Mouse (Mus musculus): ENCODE data around the gene Sema6d. TPM values are rescaled to one million over a fixed set of nuclear protein-coding genes. Genes with fewer than 3 reads are reported as not detected.

The Sema6d gene
- total and polyA plus RNA-seq, 2 experiments from 2014 or later: 22.6 to 64.8 TPM

- no peak for ATAC-seq (ENCODE audit: low FRiP score)
- TF ChIP-seq CTCF (IDR thresholded peaks at IDR 0.05): no peak
- Histone ChIP-seq H3K4me3 (ENCODE audit: low read depth, low read length) (no peak overlapping the region), H3K9ac (replicated peaks; ENCODE audit: low read length, poor library complexity, severe bottlenecking) (no peak overlapping the region), H3K4me2 (ENCODE audit: low read depth, low read length, poor library complexity, severe bottlenecking) (no peak overlapping the region), H3K4me1 (ENCODE audit: insufficient read depth, low read length) (no peaks in the 10 kb centered on the region), H3K27me3 (ENCODE audit: insufficient read depth, low read length) (no peaks in the 10 kb centered on the region), H3K36me3 (ENCODE audit: insufficient read depth, low read length) (no peaks in the 10 kb centered on the region), H3K27ac (ENCODE audit: low read depth, low read length) (no peak overlapping the region), H3K9me3 (ENCODE audit: low read length) (no peaks in the 10 kb centered on the region)
- no peak for DNase-seq (ENCODE audit: low spot score)
- whole genome bisulfite sequencing: 92% methylated on average over 3 of the region's 3 CpGs
These were observed 443.1 kb downstream of the Sema6d start for GRCm38 (mm10) chr2:124532906-124533305.

GRCm38 (mm10) chr2:124533602-124534001, 443.8 kb downstream of the Sema6d start:
- Histone ChIP-seq H3K4me2 (ENCODE audit: low read depth, low read length, poor library complexity, severe bottlenecking) (no peak overlapping the region), H3K4me3 (ENCODE audit: low read depth, low read length) (no peak overlapping the region), H3K36me3 (ENCODE audit: insufficient read depth, low read length) (no peaks in the 10 kb centered on the region), H3K4me1 (ENCODE audit: insufficient read depth, low read length) (no peaks in the 10 kb centered on the region), H3K9ac (replicated peaks; ENCODE audit: low read length, poor library complexity, severe bottlenecking) (no peak overlapping the region), H3K27me3 (ENCODE audit: insufficient read depth, low read length) (no peaks in the 10 kb centered on the region), H3K9me3 (ENCODE audit: low read length) (no peaks in the 10 kb centered on the region), H3K27ac (ENCODE audit: low read depth, low read length) (no peak overlapping the region)
- DNase-seq (ENCODE audit: low spot score): no peak
- 88% methylated on average over 6 of the region's 6 CpGs for WGBS
- no peak for ATAC-seq (ENCODE audit: low FRiP score)
- no peak for TF ChIP-seq CTCF (IDR thresholded peaks at IDR 0.05)

GRCm38 (mm10) chr2:124550315-124550714, 460.5 kb downstream of the Sema6d start:
- no peaks in the 10 kb centered on the region for H3K4me1 ChIP-seq (ENCODE audit: insufficient read depth, low read length)
- H3K9me3 ChIP-seq (ENCODE audit: low read length): no peaks in the 10 kb centered on the region
- WGBS: 36% methylated on average over 3 of the region's 3 CpGs
- DNase-seq (ENCODE audit: low spot score) (peak; percentile 52), ATAC-seq (ENCODE audit: low FRiP score) (no peak)
- no peak overlapping the region for H3K9ac ChIP-seq (replicated peaks; ENCODE audit: low read length, poor library complexity, severe bottlenecking)
- H3K4me3 ChIP-seq (ENCODE audit: low read depth, low read length): no peak overlapping the region
- H3K36me3 ChIP-seq (ENCODE audit: insufficient read depth, low read length): no peaks in the 10 kb centered on the region
- no peak overlapping the region for H3K4me2 ChIP-seq (ENCODE audit: low read depth, low read length, poor library complexity, severe bottlenecking)
- no peak for TF ChIP-seq CTCF (IDR thresholded peaks at IDR 0.05)
- no peaks in the 10 kb centered on the region for H3K27me3 ChIP-seq (ENCODE audit: insufficient read depth, low read length)
- no peak overlapping the region; the same call in 1 of the 2 replicates for H3K27ac ChIP-seq (ENCODE audit: low read depth, low read length)

DNA sequence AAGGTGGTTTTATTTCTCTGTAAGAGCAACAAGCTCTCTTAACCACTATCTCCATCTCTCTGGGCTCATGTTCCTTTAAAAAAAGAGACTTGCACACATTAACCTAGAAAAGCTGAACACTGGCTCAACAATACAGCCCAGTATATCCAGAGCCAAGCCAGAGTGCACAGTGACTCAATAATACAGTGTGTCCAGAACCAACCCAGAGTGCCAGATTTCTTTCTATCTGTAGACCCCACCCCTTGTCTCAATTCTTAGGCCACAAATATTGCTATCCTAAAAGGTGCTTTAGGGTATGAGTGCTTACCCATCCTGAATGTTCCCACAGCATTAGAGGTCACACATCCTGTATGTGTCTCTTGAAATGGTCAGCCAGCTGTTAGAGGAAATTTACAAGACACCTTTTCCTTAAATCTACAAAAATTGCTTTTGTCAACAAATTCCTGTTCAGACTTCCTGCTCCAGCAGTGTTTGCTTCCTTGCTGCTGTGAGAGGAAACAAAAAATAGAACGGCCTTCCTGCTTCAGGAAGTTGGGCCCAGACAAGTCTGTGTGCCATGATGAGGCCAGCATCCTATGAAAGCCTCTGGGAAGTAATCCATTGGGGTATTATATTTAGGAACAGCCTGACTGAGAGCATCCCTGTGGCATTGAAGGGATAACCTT, 465.1 kb downstream of the Sema6d start:
- no peak overlapping the region for H3K9ac ChIP-seq (replicated peaks; ENCODE audit: low read length, poor library complexity, severe bottlenecking)
- H3K27ac ChIP-seq (ENCODE audit: low read depth, low read length): peak overlapping the region; percentile 26; the same call in 1 of the 2 replicates
- H3K9me3 ChIP-seq (ENCODE audit: low read length): no peaks in the 10 kb centered on the region
- 59% methylated on average over 1 of the region's 1 CpGs for WGBS
- no peaks in the 10 kb centered on the region for H3K27me3 ChIP-seq (ENCODE audit: insufficient read depth, low read length)
- DNase-seq (ENCODE audit: low spot score) (no peak), ATAC-seq (ENCODE audit: low FRiP score) (no peak)
- H3K4me2 ChIP-seq (ENCODE audit: low read depth, low read length, poor library complexity, severe bottlenecking): no peak overlapping the region
- no peaks in the 10 kb centered on the region for H3K36me3 ChIP-seq (ENCODE audit: insufficient read depth, low read length)
- no peak overlapping the region for H3K4me3 ChIP-seq (ENCODE audit: low read depth, low read length)
- no peaks in the 10 kb centered on the region for H3K4me1 ChIP-seq (ENCODE audit: insufficient read depth, low read length)
- no peak for TF ChIP-seq CTCF (IDR thresholded peaks at IDR 0.05)

DNA sequence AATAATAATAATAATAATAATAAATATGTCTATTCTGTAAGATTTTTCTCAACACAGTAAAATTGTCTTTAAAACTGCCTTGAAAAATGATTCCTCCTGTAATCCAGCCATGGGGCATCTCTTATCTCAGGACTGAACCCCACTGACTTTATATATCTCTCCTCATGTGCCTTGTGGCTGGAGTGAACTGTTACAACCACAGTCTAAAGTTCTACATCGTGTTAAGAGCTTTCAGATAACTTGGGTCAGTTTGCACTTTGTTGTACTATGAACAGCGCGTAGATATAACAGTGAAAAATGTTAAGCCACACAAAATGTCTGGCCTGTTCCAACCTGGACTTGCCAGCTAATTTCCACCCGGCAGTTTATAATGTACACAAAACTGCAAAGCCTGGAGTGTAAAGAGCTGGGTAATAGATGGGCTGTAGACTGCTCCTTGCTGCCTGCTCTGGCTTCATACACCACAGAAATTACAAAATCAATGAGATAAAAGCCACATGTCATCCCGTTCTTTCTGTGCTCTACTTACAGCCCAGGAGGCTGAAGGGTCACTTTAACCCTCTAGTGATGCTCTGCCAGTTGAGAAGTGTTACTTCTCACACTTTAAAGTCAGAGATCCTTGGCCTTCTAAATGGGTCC, 467.2 kb downstream of the Sema6d start:
- Histone ChIP-seq H3K27ac (ENCODE audit: low read depth, low read length) (no peak overlapping the region), H3K4me3 (ENCODE audit: low read depth, low read length) (no peak overlapping the region), H3K36me3 (ENCODE audit: insufficient read depth, low read length) (no peaks in the 10 kb centered on the region), H3K9ac (replicated peaks; ENCODE audit: low read length, poor library complexity, severe bottlenecking) (no peak overlapping the region), H3K27me3 (ENCODE audit: insufficient read depth, low read length) (no peaks in the 10 kb centered on the region), H3K4me2 (ENCODE audit: low read depth, low read length, poor library complexity, severe bottlenecking) (no peak overlapping the region), H3K9me3 (ENCODE audit: low read length) (no peaks in the 10 kb centered on the region), H3K4me1 (ENCODE audit: insufficient read depth, low read length) (no peaks in the 10 kb centered on the region)
- WGBS: 85% methylated on average over 5 of the region's 5 CpGs
- ATAC-seq (ENCODE audit: low FRiP score): no peak
- DNase-seq (ENCODE audit: low spot score): no peak
- TF ChIP-seq CTCF (IDR thresholded peaks at IDR 0.05): no peak

DNA sequence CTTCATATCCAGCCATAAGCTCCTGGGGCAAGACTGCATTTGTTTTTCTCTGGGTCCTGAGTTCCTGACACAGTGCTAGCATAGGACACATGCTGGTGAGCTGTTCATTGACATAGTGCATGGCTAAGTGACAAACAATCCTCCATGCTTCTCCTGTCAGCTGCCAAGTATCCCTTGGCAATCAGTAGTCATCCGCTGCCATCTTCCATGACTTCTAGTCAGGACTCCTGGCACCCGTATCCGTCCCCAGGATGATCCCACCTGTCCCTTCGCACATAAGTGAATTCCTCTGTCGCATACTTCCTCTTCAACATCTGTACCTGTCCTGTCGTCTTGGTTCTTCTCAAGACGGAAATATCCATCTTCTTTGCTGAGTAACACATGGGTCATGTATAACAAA, 468.3 kb downstream of the Sema6d start:
- DNase-seq (ENCODE audit: low spot score) (no peak), ATAC-seq (ENCODE audit: low FRiP score) (no peak)
- H3K27me3 ChIP-seq (ENCODE audit: insufficient read depth, low read length): no peaks in the 10 kb centered on the region
- H3K4me1 ChIP-seq (ENCODE audit: insufficient read depth, low read length): no peaks in the 10 kb centered on the region
- no peaks in the 10 kb centered on the region for H3K9me3 ChIP-seq (ENCODE audit: low read length)
- no peak overlapping the region for H3K4me3 ChIP-seq (ENCODE audit: low read depth, low read length)
- H3K9ac ChIP-seq (replicated peaks; ENCODE audit: low read length, poor library complexity, severe bottlenecking): no peak overlapping the region
- no peaks in the 10 kb centered on the region for H3K36me3 ChIP-seq (ENCODE audit: insufficient read depth, low read length)
- no peak overlapping the region for H3K4me2 ChIP-seq (ENCODE audit: low read depth, low read length, poor library complexity, severe bottlenecking)
- no peak overlapping the region for H3K27ac ChIP-seq (ENCODE audit: low read depth, low read length)
- TF ChIP-seq CTCF (IDR thresholded peaks at IDR 0.05): no peak
- 97% methylated on average over 7 of the region's 7 CpGs for WGBS

Data from midbrain, postnatal 0 days (tissue).